In the genomic region with DNA sequence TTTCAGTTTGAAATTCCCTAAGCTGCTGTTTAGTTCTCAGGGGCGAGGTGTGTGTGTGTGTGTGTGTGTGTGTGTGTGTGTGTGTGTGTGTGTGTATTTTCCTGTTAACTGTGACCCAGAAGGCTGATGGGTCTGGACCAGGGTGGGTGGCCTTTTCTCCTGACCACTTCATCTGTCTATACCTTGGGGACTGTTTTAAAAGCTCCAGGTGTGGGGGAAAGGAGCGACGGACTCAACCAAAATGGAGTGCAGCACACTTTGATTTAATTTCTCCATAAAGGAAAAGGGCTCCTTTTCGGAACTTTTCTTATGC, we compare ENCODE assay signal across 24 mouse cellular contexts.
"Had no signal": no experiment of that assay in that cellular context is flagged by ENCODE, and none has a peak within 500 bp of the region (broad histone marks: within the 10 kb centered on the region; RNA-seq: fewer than 3 reads in every experiment).

No protein-coding gene starts in this region.

- H3K27me3 ChIP-seq: intestine, embryonic 15.5 days; liver, embryonic 13.5 days; liver, embryonic 15.5 days had no signal

- H3K4me1 ChIP-seq: liver, embryonic 13.5 days; liver, embryonic 15.5 days had no signal

- H3K27ac ChIP-seq: heart, adult 2 months; hindbrain, embryonic 10.5 days; hindbrain, embryonic 12.5 days; hindbrain, embryonic 14.5 days; intestine, embryonic 15.5 days; liver, embryonic 13.5 days; liver, embryonic 15.5 days had no signal

- H3K36me3 ChIP-seq: hindbrain, embryonic 10.5 days; hindbrain, embryonic 12.5 days; intestine, embryonic 15.5 days; liver, embryonic 13.5 days; liver, embryonic 15.5 days had no signal

- ATAC-seq: hindbrain, embryonic 16.5 days; inflammation-experienced regulatory T-cells, adult 6 months; intestine, embryonic 15.5 days; intestine, postnatal 0 days had no signal

- H3K9ac ChIP-seq: hindbrain, embryonic 12.5 days; hindbrain, embryonic 14.5 days; intestine, embryonic 15.5 days; liver, embryonic 13.5 days; liver, embryonic 15.5 days had no signal

- H3K4me3 ChIP-seq: heart, adult 2 months; hindbrain, embryonic 10.5 days; hindbrain, embryonic 12.5 days; intestine, embryonic 15.5 days; liver, embryonic 13.5 days; liver, embryonic 15.5 days had no signal

- H3K9me3 ChIP-seq: hindbrain, embryonic 10.5 days; hindbrain, embryonic 12.5 days; intestine, embryonic 15.5 days; liver, embryonic 13.5 days; liver, embryonic 15.5 days had no signal

- DNase-seq: gastrocnemius, postnatal 14 days; gastrocnemius, postnatal 36 days; heart, adult 11 months; heart, adult 2 months; heart, postnatal 10 days; heart, postnatal 4 days; kidney, adult 18-20 months; kidney, adult 8-10 months; kidney, postnatal 10 days; kidney, postnatal 36 days; layer of hippocampus, adult 9-11 months; layer of hippocampus, postnatal 36 days; liver; liver, embryonic 13.5 days had no signal

- H3K4me2 ChIP-seq: heart, embryonic 11.5 days; hindbrain, embryonic 12.5 days; hindbrain, embryonic 14.5 days; intestine, embryonic 15.5 days; liver, embryonic 11.5 days; liver, embryonic 13.5 days; liver, embryonic 15.5 days had no signal
